Mouse (Mus musculus) C2C12 (cell line): ENCODE results near the gene Faf1. TPM values are rescaled to one million over a fixed set of nuclear protein-coding genes. Genes with fewer than 3 reads are reported as not detected.

ENCODE experiments used
- H3K27me3 ChIP-seq: one replicate; pipeline ENCODE4 v1.6.1; 2011; ENCODE audit not compliant: control insufficient read depth, insufficient read depth, insufficient read length
- H3K36me3 ChIP-seq: one replicate; pipeline ENCODE4 v1.6.1; 2011; ENCODE audit not compliant: control insufficient read depth, insufficient read depth
- H3K4me3 ChIP-seq: one replicate; pipeline ENCODE4 v1.5.1; 2011; ENCODE audit warnings: mild to moderate bottlenecking, control low read depth; ENCODE audit not compliant: poor library complexity, insufficient read depth, severe bottlenecking
- H3K79me2 ChIP-seq: one replicate; pipeline ENCODE4 v1.6.1; 2011; ENCODE audit not compliant: control insufficient read depth, insufficient read depth
- H3K79me3 ChIP-seq: one replicate; pipeline ENCODE4 v1.6.1; 2011; ENCODE audit warnings: low read depth, control low read depth
- H3ac ChIP-seq: one replicate; pipeline ENCODE3; 2011; ENCODE audit warnings: low read depth; ENCODE audit not compliant: control insufficient read depth, insufficient read length
- CEBPB ChIP-seq: IDR thresholded peaks from one replicate; pipeline ENCODE4 v1.6.1; 2011; ENCODE audit warnings: low read depth, mild to moderate bottlenecking, control low read depth, moderate library complexity
- CTCF ChIP-seq: IDR thresholded peaks from one replicate; pipeline ENCODE4 v1.5.1; 2011; ENCODE audit not compliant: control insufficient read depth, insufficient read depth, insufficient read length
- FOSL1 ChIP-seq: IDR thresholded peaks from one replicate; pipeline ENCODE4 v1.8.0; 2011; ENCODE audit warnings: mild to moderate bottlenecking, low read length; ENCODE audit not compliant: poor library complexity, insufficient read depth, severe bottlenecking
- MAX ChIP-seq: IDR thresholded peaks from one replicate; pipeline ENCODE4 v1.6.1; 2011; ENCODE audit warnings: mild to moderate bottlenecking, control low read depth
- MYOD1 ChIP-seq: IDR thresholded peaks from one replicate; pipeline ENCODE4 v1.6.1; 2011; ENCODE audit warnings: low read depth; ENCODE audit not compliant: control insufficient read depth, insufficient read length
- MYOG ChIP-seq: IDR thresholded peaks from one replicate; pipeline ENCODE4 v1.6.1; 2011; ENCODE audit not compliant: control insufficient read depth, insufficient read length; ENCODE audit errors: extremely low read depth
- USF1 ChIP-seq: IDR thresholded peaks from one replicate; pipeline ENCODE4 v1.6.1; 2011; ENCODE audit warnings: low read depth, mild to moderate bottlenecking, control low read depth, moderate library complexity
- polyA plus RNA-seq: library from polyadenylated mRNA; unstranded; fragments of >200 nt; fragmentation: generic; extraction: Trizol; gene quantifications from one replicate; pipeline ENCODE4 v1.2.1, GENCODE M21; 2012; ENCODE audit warnings: missing spikeins

Faf1 gene
- polyA plus RNA-seq, 1 experiment: 21.4 TPM

GRCm38 (mm10) chr4:109760501-109760900 lies 84.1 kb downstream of the Faf1 start:
- no peaks in the 10 kb centered on the region for H3K27me3 ChIP-seq
- no peaks in the 10 kb centered on the region for H3K79me3 ChIP-seq
- TF ChIP-seq MYOD1 (no peak), MYOG (no peak), USF1 (no peak), CTCF (no peak), CEBPB (no peak), FOSL1 (no peak), MAX (no peak)
- H3ac ChIP-seq: no peak overlapping the region
- H3K4me3 ChIP-seq: no peak overlapping the region
- H3K79me2 ChIP-seq: no peaks in the 10 kb centered on the region
- peaks cover 6% of the 10 kb centered on the region for H3K36me3 ChIP-seq

GRCm38 (mm10) chr4:109762768-109763501 lies 86.5 kb downstream of the Faf1 start:
- H3ac ChIP-seq: no peak overlapping the region
- TF ChIP-seq MAX (no peak), MYOG (no peak), CTCF (no peak), MYOD1 (no peak), USF1 (no peak), CEBPB (no peak), FOSL1 (no peak)
- no peak overlapping the region for H3K4me3 ChIP-seq
- H3K27me3 ChIP-seq: no peaks in the 10 kb centered on the region
- no peaks in the 10 kb centered on the region for H3K79me2 ChIP-seq
- H3K79me3 ChIP-seq: no peaks in the 10 kb centered on the region
- H3K36me3 ChIP-seq: peaks cover 8% of the 10 kb centered on the region

- Histone ChIP-seq H3K36me3 (peaks cover 4% of the 10 kb centered on the region), H3K27me3 (no peaks in the 10 kb centered on the region), H3K4me3 (no peak overlapping the region), H3K79me2 (no peaks in the 10 kb centered on the region), H3ac (no peak overlapping the region), H3K79me3 (no peaks in the 10 kb centered on the region)
- no peak for TF ChIP-seq CTCF
- no peak for TF ChIP-seq FOSL1
- no peak for TF ChIP-seq MYOD1
- TF ChIP-seq MYOG: no peak
- no peak for TF ChIP-seq MAX
- no peak for TF ChIP-seq CEBPB
- no peak for TF ChIP-seq USF1
Observed at GRCm38 (mm10) chr4:109769071-109769470, 92.7 kb downstream of the Faf1 start.

- TF ChIP-seq MYOG (no peak), MAX (no peak), CTCF (no peak), MYOD1 (no peak), FOSL1 (no peak), CEBPB (no peak), USF1 (no peak)
- no peaks in the 10 kb centered on the region for H3K79me3 ChIP-seq
- no peaks in the 10 kb centered on the region for H3K27me3 ChIP-seq
- H3K79me2 ChIP-seq: no peaks in the 10 kb centered on the region
- no peaks in the 10 kb centered on the region for H3K36me3 ChIP-seq
- no peak overlapping the region for H3ac ChIP-seq
- no peak overlapping the region for H3K4me3 ChIP-seq
Observed at GRCm38 (mm10) chr4:109782577-109783114, 106.3 kb downstream of the Faf1 start.

GRCm38 (mm10) chr4:109789347-109790001 lies 113.1 kb downstream of the Faf1 start:
- Histone ChIP-seq H3K27me3 (no peaks in the 10 kb centered on the region), H3K79me3 (no peaks in the 10 kb centered on the region), H3ac (no peak overlapping the region), H3K79me2 (no peaks in the 10 kb centered on the region), H3K4me3 (no peak overlapping the region), H3K36me3 (no peaks in the 10 kb centered on the region)
- no peak for TF ChIP-seq MYOG
- TF ChIP-seq MYOD1: no peak
- no peak for TF ChIP-seq FOSL1
- TF ChIP-seq USF1: no peak
- TF ChIP-seq CTCF: no peak
- TF ChIP-seq MAX: no peak
